Mouse (Mus musculus) liver, adult 2 months (tissue): Measurements from ENCODE around the gene Zfp598.

Experiments used
- CTCF ChIP-seq: fragments of 200-500 bp; IDR thresholded peaks from 2 replicates; pipeline ENCODE4 v1.5.1; 2011; ENCODE audit warnings: low read depth, low read length, control low read depth
- POLR2A ChIP-seq: fragments of 200-500 bp; IDR thresholded peaks from 2 replicates; pipeline ENCODE4 v1.6.1; 2011; ENCODE audit warnings: low read length, control low read depth; ENCODE audit not compliant: insufficient read depth; ENCODE audit errors: extremely low read depth

- TF ChIP-seq POLR2A (no peak), CTCF (no peak)
These were observed 23.1 kb upstream of the Zfp598 start for GRCm38 (mm10) chr17:24646381-24646780.
